Mouse (Mus musculus): Measurements from ENCODE around the gene Irf8. TPM values are rescaled to one million over a fixed set of nuclear protein-coding genes. Genes with fewer than 3 reads are reported as not detected.
"Not testable (repeated sequence)": the region's sequence is repeated elsewhere in the genome, so short reads cannot be mapped to it uniquely, and the experiment has no call there.

Irf8 gene
- total RNA-seq, 2 experiments from 2014 or later: 4.1 to 4.2 TPM

GRCm38 (mm10) chr8:120787631-120788030 is 51.5 kb downstream of the Irf8 start:
- no peak for DNase-seq (ENCODE audit: extremely low spot score in 1 of 2, low spot score in 1 of 2)

GRCm38 (mm10) chr8:120792710-120793109 is 56.6 kb downstream of the Irf8 start:
- no peak for DNase-seq (ENCODE audit: extremely low spot score in 1 of 2, low spot score in 1 of 2)

GRCm38 (mm10) chr8:120795944-120796635 is 59.9 kb downstream of the Irf8 start:
- peak; percentile 69 to 87 for DNase-seq (ENCODE audit: extremely low spot score in 1 of 2, low spot score in 1 of 2)

- no peak for DNase-seq (ENCODE audit: extremely low spot score in 1 of 2, low spot score in 1 of 2)
These were observed 61.0 kb downstream of the Irf8 start for GRCm38 (mm10) chr8:120797019-120797727.

- DNase-seq (ENCODE audit: extremely low spot score in 1 of 2, low spot score in 1 of 2): peak; percentile 59 to 78
These were observed 64.2 kb downstream of the Irf8 start for GRCm38 (mm10) chr8:120800308-120800865.

- DNase-seq (ENCODE audit: extremely low spot score in 1 of 2, low spot score in 1 of 2): not testable (repeated sequence)
These were observed 67.7 kb downstream of the Irf8 start for GRCm38 (mm10) chr8:120803661-120804375.

GRCm38 (mm10) chr8:120804741-120805140 is 68.6 kb downstream of the Irf8 start:
- DNase-seq (ENCODE audit: extremely low spot score in 1 of 2, low spot score in 1 of 2): no peak

Other genes starting within 250 kb of the Irf8 start
- 1 to 10 TPM; 2.9 to 4.6 TPM for gene Gins2, start 147.1 kb upstream of the Irf8 start, total RNA-seq (2021)
- 10 to 100 TPM; 15.2 to 15.9 TPM for gene 1190005I06Rik, start 88.7 kb upstream of the Irf8 start, total RNA-seq (2021)
- not detected for gene Gm27021, start 68.3 kb upstream of the Irf8 start, total RNA-seq (2021)
- gene Cox4i1, start 68.1 kb upstream of the Irf8 start, total RNA-seq (2021): 1,000 to 10,000 TPM; 1,090 to 1,232 TPM
- 10 to 100 TPM; 73.4 to 89.1 TPM for gene Emc8, start 67.8 kb upstream of the Irf8 start, total RNA-seq (2021)